Mouse (Mus musculus) heart, postnatal 14 days (tissue): ENCODE measurements at regions not wholly inside any gene's neighbourhood (a gene's known extent, or its start where the extent isn't known, plus 50 kb on each side); places are given as distances from the start of the nearest gene placed in this dataset.

Experiments
- DNase-seq, 2 experiments: peaks; one replicate each; pipeline ENCODE4 v3.0.0; 2021 to 2022
- intact Hi-C: fragments of 180-260 bp; cut with DNase I; formaldehyde crosslinking; loops from one replicate; pipeline ENCODE4 v1.15.1; 2025

DNA sequence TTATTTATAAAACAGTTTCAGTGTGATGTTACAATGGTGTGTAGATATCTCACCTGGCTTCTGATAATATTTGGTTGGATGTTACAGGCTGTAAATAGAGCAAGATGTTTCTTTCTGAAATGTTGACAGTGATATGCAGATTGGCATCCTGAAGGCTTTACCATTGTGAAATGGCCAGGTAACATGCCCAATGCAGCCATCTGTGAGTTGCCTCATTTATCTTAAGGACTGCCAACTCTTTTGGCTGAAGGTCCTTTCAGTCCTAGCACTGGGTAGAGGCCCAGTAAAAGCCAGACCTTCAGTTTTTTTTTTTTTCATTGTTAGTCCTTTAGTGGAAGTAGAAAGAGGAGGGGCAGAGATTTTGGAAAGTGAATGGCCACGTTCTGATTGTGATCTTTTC lies 348.1 kb downstream of the Hace1 start:
- no peak for DNase-seq
- intact Hi-C loops, result no loop called here

- DNase-seq, result no peak
- intact Hi-C loops, result no loop called here
Observed at GRCm38 (mm10) chr10:45933631-45934310, 356.1 kb downstream of the Hace1 start.

- intact Hi-C loops, result no loop called here
- DNase-seq, result no peak
Observed at GRCm38 (mm10) chr10:45957686-45958085, 380.1 kb downstream of the Hace1 start.

GRCm38 (mm10) chr10:45972240-45972639 lies 394.6 kb downstream of the Hace1 start:
- intact Hi-C loops, result no loop called here
- DNase-seq, result no peak

DNA sequence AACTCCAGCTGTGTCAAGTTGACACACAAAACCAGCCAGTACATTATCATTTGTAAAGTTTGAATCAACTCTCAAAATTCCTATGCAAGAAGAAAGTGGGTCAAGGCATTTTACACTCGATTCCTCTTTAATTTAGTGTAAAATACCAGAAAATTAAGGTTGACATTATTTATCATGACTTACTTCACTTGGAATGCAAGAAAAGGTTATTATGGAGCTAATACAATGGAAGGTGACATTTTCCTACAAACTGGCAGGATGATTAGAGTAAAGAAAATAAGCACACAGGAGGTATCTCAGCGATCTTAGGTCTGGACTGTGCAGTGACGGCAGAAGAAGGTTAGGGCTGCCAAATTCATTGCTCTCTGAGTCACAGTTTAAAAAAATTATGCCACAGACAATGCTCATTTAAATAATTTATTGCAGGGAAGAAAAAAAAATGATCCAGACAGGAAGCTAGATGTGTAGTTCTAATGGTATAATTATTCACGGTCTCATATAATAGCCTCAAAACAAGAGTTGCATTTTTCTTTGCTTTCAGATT lies 405.2 kb downstream of the Hace1 start:
- no peak for DNase-seq
- intact Hi-C loops, result no loop called here

- intact Hi-C loops, result no loop called here
- DNase-seq, result no peak
Observed at GRCm38 (mm10) chr10:45983671-45984335, 406.2 kb downstream of the Hace1 start.

- no peak for DNase-seq
- intact Hi-C loops, result no loop called here
Observed at GRCm38 (mm10) chr10:45986341-45986740, 408.7 kb downstream of the Hace1 start.

DNA sequence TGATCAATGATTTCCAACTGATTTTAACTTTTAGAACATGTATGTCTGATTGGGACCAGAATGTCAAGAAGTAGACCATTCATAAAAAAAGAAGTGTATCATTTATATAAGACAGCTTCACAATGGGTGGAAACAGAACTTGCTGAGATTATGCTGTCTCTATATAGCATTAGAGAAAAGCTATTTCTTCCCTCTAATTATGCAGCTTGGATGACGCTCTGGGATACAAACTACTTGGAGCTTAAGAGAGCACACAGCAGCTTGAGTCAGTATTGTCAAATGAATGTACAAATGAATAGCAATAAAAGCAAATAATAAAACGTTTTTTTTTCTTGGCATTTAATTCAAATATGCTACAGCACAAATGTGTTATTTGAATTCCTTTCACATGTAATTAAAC lies 428.7 kb downstream of the Hace1 start:
- intact Hi-C loops, result no loop called here

DNA sequence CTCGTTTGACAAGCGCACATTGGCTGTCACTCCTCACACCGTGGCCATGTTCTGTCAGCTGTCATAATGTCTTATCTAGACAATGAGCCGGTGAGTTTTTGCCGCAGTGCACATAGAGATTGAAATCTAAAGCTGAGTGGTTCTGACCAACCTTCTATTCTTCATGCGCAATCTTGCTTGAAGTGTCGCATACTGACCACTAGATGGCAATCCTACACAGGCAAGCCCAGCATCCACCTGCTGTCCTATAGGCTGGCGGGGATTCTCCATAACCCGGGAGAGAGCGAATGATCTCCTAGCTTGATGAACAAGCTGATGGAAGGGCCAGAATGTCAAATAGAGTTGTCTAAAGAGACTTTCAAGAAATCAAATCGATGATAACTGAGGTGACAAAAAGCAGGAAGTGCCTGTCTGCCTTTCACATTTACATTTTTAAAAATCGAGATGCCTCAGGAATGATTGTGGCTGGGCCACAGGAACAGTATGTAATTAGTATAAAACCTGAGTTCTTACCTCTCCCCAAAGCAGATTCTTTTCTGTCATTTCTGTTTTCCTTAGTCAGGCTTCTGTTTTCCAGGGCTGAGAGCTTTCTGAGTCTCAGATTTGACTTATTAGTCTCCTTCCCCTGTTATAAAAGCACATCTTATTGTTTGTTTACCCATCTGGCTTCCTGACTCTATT lies 434.4 kb downstream of the Hace1 start:
- intact Hi-C loops, result loop anchor here (5.0 kb wide), 1 partner anchor 335 kb away; no protein-coding TSS in a partner anchor

More for the DNA sequence above, 428.7 kb downstream of the Hace1 start:
- DNase-seq, result no peak

DNA sequence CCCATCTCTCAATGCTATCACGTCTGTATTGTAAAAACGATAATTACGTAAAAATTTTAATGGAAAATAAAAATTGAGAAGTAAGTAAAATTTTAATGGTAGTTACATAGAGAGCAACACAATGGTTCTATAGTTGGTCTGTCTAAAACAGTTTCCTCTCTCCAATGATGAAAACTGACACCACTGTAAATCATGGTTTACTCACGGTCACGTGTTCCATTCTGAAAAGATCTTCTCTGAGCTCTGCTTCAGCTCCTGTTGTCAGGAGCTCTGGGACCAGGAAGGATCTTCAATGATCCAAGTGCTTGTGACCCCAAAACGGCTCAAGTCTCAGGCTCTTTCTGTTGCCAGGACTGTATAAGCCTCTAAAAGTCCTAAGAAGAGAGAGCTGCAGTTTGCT lies 435.0 kb downstream of the Hace1 start:
- no peak for DNase-seq
- intact Hi-C loops, result loop anchor here (5.0 kb wide), 1 partner anchor 335 kb away; no protein-coding TSS in a partner anchor

More for the DNA sequence above, 434.4 kb downstream of the Hace1 start:
- peak in 1 of 2 experiments; percentile 41 for DNase-seq

DNA sequence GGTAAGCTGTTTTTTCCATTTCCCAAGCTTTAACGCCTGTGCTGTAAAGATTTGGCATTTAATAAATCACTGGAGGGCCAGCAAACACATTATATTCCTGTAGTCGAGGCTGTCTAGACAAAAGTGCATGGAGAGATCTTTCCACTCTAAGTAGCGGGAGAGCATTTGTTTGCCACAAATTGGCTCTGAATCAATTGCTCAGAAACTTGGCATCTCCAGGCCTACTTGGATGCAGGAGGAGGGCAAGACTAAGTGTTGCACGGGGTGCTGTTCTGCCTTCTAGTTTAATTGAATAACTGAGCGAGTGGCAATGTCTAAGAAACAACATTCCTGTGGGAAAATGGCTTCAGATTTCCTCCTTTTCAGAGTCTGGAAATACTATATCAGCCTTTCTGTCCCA lies 438.7 kb downstream of the Hace1 start:
- no peak for DNase-seq
- intact Hi-C loops, result no loop called here

- intact Hi-C loops, result no loop called here
- DNase-seq, result no peak
Observed at GRCm38 (mm10) chr10:46045474-46046093, 468.0 kb downstream of the Hace1 start.

GRCm38 (mm10) chr10:46046094-46046749 lies 468.6 kb downstream of the Hace1 start:
- intact Hi-C loops, result no loop called here
- DNase-seq, result no peak

DNA sequence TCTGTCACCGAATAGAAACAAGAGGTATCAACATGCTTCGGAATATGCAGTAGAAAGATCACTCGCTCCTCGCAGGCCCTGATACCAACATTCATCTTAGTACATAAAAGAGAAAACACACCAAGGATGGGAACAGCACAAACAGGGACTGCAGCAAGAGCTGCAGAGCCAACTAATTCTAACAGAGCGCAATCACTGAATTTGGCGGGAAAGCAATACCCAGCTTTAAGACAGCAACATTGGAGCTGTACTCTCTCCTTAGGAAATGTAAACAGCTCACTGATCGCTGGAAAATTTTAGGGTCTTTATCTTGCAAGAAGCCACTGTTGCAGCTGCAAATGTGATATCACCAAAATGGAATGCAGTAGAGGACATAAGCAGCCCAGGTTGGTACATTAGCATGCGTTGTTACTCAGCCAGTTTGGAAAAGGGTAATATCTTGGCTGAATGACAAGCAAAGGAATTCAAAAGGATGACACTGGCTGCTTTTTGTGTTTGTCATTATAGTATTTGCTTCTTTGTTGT lies 469.3 kb downstream of the Hace1 start:
- intact Hi-C loops, result no loop called here
- no peak for DNase-seq

- intact Hi-C loops, result no loop called here
- no peak for DNase-seq
Observed at GRCm38 (mm10) chr10:46047591-46047990, 470.0 kb downstream of the Hace1 start.

- intact Hi-C loops, result no loop called here
- DNase-seq, result peak; percentile 2 to 49
Observed at GRCm38 (mm10) chr10:46057362-46058198, 480.0 kb downstream of the Hace1 start.

DNA sequence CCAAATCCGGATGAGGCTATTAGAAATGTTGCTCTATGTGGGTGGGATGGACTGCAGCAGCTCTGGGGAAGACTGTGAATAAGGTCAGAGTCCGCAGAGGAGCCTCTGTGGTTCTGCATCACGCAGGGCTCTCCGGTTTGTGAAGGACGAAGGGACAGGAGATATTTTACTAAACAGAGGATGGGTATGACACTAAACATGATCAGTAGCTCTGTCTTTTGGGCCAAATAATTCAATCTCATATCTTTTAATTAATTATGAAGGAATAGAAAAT lies 480.5 kb downstream of the Hace1 start:
- DNase-seq, result no peak
- intact Hi-C loops, result no loop called here

- DNase-seq, result no peak
- intact Hi-C loops, result no loop called here
Observed at GRCm38 (mm10) chr10:46059285-46059684, 481.7 kb downstream of the Hace1 start.

DNA sequence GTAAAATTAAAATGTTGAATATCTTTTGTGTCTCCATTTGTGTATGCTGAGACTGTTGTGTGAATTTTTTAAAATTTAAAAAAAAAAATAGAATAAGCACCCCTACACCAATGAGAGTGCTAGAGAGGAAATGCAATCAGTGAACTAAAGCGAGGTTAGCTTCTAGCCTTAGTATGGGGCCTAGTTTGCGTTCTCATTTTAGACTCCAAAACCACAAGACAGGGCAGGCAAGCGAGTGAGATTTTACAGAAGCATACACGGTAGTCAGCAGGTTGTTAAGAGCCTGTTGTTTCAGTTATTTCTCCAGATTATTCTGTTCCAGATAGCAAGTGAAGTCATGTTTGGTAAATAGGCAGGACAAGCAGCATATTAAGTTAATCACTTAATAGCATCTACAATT lies 486.2 kb downstream of the Hace1 start:
- no peak for DNase-seq
- intact Hi-C loops, result no loop called here
